Mouse (Mus musculus): ENCODE data around the gene Nipal3. TPM values are rescaled to one million over a fixed set of nuclear protein-coding genes. Genes with fewer than 3 reads are reported as not detected.

Gene Nipal3
- polyA plus RNA-seq, 1 experiment, result 0.91 TPM

DNA sequence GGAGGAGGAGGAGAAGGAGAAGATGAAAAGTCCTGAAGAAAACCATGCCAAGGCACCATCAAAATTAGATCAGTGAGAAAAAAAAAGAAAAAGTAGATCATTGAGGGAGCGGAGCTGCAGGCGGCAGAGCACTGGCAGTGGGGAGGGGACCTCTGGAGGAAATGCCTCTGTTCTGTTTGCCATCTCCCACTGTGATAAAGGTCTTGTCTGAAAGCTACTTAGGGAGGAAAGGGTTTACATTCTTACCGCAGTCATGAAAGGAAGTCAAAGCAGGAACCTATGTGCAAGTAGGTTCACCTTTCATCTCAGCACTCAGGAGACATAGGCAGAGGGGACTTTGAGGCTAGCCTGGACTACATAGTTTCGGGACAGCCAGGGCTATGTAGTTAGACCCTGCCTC is 6.7 kb upstream of the Nipal3 start:
- Histone ChIP-seq H3K27me3 (ENCODE audit: control insufficient read depth, insufficient read depth, insufficient read length) (peaks cover 3% of the 10 kb centered on the region), H3ac (ENCODE audit: control insufficient read depth, insufficient read length, low read depth) (no peak overlapping the region), H3K36me3 (ENCODE audit: control insufficient read depth, insufficient read depth) (no peaks in the 10 kb centered on the region), H3K79me3 (ENCODE audit: low read depth) (no peaks in the 10 kb centered on the region), H3K79me2 (ENCODE audit: control insufficient read depth, insufficient read depth) (no peaks in the 10 kb centered on the region), H3K4me3 (ENCODE audit: insufficient read depth, poor library complexity, severe bottlenecking) (no peak overlapping the region)
- TF ChIP-seq MAX (IDR thresholded peaks at IDR 0.05) (no peak), MYOD1 (IDR thresholded peaks at IDR 0.05; ENCODE audit: control insufficient read depth, insufficient read length, low read depth) (no peak), CTCF (IDR thresholded peaks at IDR 0.05; ENCODE audit: control insufficient read depth, insufficient read depth, insufficient read length) (no peak)

DNA sequence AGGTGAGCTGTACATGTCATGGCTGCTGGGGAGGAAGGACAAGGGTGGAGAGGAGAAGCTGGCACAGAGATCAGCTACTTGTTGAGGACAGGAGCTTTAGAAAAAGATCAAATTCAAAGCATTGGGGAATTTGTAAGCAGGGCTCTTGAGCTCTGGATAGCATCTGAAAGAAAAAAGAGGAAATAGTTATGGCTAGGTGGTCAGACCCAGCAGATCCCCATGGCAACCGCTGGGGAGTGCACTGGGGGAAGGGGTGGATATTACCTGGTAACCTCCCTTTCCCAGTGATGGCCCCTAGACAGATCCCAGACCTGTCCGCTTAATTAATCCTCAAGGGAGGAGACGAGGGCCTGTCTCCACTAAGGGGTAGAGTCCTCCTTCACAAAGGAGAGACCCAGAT is 5.0 kb upstream of the Nipal3 start:
- Histone ChIP-seq H3K79me3 (ENCODE audit: low read depth) (no peaks in the 10 kb centered on the region), H3K4me3 (ENCODE audit: insufficient read depth, poor library complexity, severe bottlenecking) (no peak overlapping the region), H3ac (ENCODE audit: control insufficient read depth, insufficient read length, low read depth) (no peak overlapping the region), H3K36me3 (ENCODE audit: control insufficient read depth, insufficient read depth) (no peaks in the 10 kb centered on the region), H3K27me3 (ENCODE audit: control insufficient read depth, insufficient read depth, insufficient read length) (no peaks in the 10 kb centered on the region), H3K79me2 (ENCODE audit: control insufficient read depth, insufficient read depth) (no peaks in the 10 kb centered on the region)
- TF ChIP-seq CEBPB (IDR thresholded peaks at IDR 0.05; ENCODE audit: low read depth) (no peak), MYOG (IDR thresholded peaks at IDR 0.05; ENCODE audit: control insufficient read depth, extremely low read depth, insufficient read length) (no peak), MYOD1 (IDR thresholded peaks at IDR 0.05; ENCODE audit: control insufficient read depth, insufficient read length, low read depth) (no peak)

DNA sequence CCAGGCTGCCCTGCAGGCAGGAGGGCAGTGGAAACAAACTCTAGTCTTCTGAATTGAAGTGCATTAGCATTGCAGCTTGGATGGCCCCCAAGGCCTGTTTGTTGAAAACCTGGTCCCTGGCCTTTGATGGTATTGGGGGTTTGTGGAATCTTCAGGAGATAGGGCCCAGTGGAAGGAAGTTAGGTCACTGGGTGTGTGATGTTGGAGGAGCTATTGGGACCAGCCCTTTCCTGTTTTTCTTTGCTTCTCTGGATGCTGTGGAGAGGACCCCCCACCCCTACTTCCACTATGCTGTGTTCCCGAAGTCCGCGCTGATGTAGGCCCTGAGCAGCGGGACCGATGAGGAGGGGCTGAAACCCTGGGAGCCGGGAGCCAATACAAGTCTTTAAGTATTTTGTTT is 3.3 kb upstream of the Nipal3 start:
- Histone ChIP-seq H3K27me3 (ENCODE audit: control insufficient read depth, insufficient read depth, insufficient read length) (no peaks in the 10 kb centered on the region), H3K4me3 (ENCODE audit: insufficient read depth, poor library complexity, severe bottlenecking) (no peak overlapping the region), H3K36me3 (ENCODE audit: control insufficient read depth, insufficient read depth) (no peaks in the 10 kb centered on the region)

DNA sequence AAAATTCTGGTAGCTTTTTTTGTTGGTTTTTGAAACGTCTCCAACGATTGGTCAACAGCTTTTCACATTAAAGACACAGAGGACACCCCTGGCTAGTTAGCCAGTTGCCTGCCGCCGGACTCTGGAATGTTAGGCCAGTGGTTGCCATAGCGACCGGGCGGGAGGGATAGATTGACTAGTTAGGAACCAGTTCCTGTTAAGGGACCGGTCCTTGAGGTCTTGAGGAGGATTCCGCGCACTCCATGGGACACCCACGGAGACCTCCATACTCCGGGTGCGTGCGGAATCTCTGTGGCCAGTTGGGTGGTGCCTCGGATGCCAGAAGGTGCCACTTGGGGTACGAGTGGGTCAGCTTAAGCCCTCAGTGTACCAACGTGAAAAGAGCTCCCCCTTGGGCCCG is 972 bp upstream of the Nipal3 start:
- Histone ChIP-seq H3K79me3 (ENCODE audit: low read depth) (no peaks in the 10 kb centered on the region), H3ac (ENCODE audit: control insufficient read depth, insufficient read length, low read depth) (no peak overlapping the region), H3K36me3 (ENCODE audit: control insufficient read depth, insufficient read depth) (no peaks in the 10 kb centered on the region), H3K79me2 (ENCODE audit: control insufficient read depth, insufficient read depth) (no peaks in the 10 kb centered on the region), H3K27me3 (ENCODE audit: control insufficient read depth, insufficient read depth, insufficient read length) (peaks cover 3% of the 10 kb centered on the region), H3K4me3 (ENCODE audit: insufficient read depth, poor library complexity, severe bottlenecking) (no peak overlapping the region)
- TF ChIP-seq MYOD1 (IDR thresholded peaks at IDR 0.05; ENCODE audit: control insufficient read depth, insufficient read length, low read depth) (no peak), MYOG (IDR thresholded peaks at IDR 0.05; ENCODE audit: control insufficient read depth, extremely low read depth, insufficient read length) (no peak), CEBPB (IDR thresholded peaks at IDR 0.05; ENCODE audit: low read depth) (no peak), CTCF (IDR thresholded peaks at IDR 0.05; ENCODE audit: control insufficient read depth, insufficient read depth, insufficient read length) (no peak), USF1 (IDR thresholded peaks at IDR 0.05; ENCODE audit: low read depth) (no peak), MAX (IDR thresholded peaks at IDR 0.05) (no peak), FOSL1 (IDR thresholded peaks at IDR 0.05; ENCODE audit: insufficient read depth, low read length, poor library complexity, severe bottlenecking) (no peak)

More for the DNA sequence above, 3.3 kb upstream of the Nipal3 start:
- Histone ChIP-seq H3ac (ENCODE audit: control insufficient read depth, insufficient read length, low read depth) (no peak overlapping the region), H3K79me2 (ENCODE audit: control insufficient read depth, insufficient read depth) (no peaks in the 10 kb centered on the region), H3K79me3 (ENCODE audit: low read depth) (no peaks in the 10 kb centered on the region)
- TF ChIP-seq CTCF (IDR thresholded peaks at IDR 0.05; ENCODE audit: control insufficient read depth, insufficient read depth, insufficient read length), result no peak
- no peak for TF ChIP-seq MAX (IDR thresholded peaks at IDR 0.05)
- TF ChIP-seq USF1 (IDR thresholded peaks at IDR 0.05; ENCODE audit: low read depth), result no peak
- no peak for TF ChIP-seq CEBPB (IDR thresholded peaks at IDR 0.05; ENCODE audit: low read depth)
- TF ChIP-seq MYOG (IDR thresholded peaks at IDR 0.05; ENCODE audit: control insufficient read depth, extremely low read depth, insufficient read length), result no peak
- TF ChIP-seq FOSL1 (IDR thresholded peaks at IDR 0.05; ENCODE audit: insufficient read depth, low read length, poor library complexity, severe bottlenecking), result no peak
- no peak for TF ChIP-seq MYOD1 (IDR thresholded peaks at IDR 0.05; ENCODE audit: control insufficient read depth, insufficient read length, low read depth)

DNA sequence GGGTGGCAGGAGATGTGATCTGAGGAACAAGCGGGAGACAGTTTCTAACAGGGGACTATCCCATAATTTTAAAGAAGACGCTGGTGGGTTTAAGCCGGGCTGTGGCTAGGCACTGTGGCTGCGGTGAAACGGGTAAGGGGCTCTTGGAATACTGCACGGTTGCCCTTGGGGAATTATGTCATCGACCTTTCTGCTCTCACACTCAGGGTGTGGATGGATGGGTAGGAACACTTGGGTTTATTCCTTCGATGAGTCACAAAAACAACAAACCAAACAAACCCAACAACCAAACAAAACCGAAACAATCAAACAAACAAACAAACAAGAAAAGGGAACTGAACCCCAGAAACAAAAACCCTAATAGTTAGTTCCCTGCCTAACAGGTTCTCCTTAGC is 556 bp upstream of the Nipal3 start:
- no peaks in the 10 kb centered on the region for H3K79me3 ChIP-seq (ENCODE audit: low read depth)
- no peaks in the 10 kb centered on the region for H3K79me2 ChIP-seq (ENCODE audit: control insufficient read depth, insufficient read depth)
- H3K27me3 ChIP-seq (ENCODE audit: control insufficient read depth, insufficient read depth, insufficient read length), result peaks cover 5% of the 10 kb centered on the region
- no peak overlapping the region for H3K4me3 ChIP-seq (ENCODE audit: insufficient read depth, poor library complexity, severe bottlenecking)
- no peaks in the 10 kb centered on the region for H3K36me3 ChIP-seq (ENCODE audit: control insufficient read depth, insufficient read depth)
- H3ac ChIP-seq (ENCODE audit: control insufficient read depth, insufficient read length, low read depth), result no peak overlapping the region
- TF ChIP-seq MYOD1 (IDR thresholded peaks at IDR 0.05; ENCODE audit: control insufficient read depth, insufficient read length, low read depth), result no peak
- TF ChIP-seq CEBPB (IDR thresholded peaks at IDR 0.05; ENCODE audit: low read depth), result no peak
- no peak for TF ChIP-seq MYOG (IDR thresholded peaks at IDR 0.05; ENCODE audit: control insufficient read depth, extremely low read depth, insufficient read length)
- TF ChIP-seq MAX (IDR thresholded peaks at IDR 0.05), result no peak
- TF ChIP-seq USF1 (IDR thresholded peaks at IDR 0.05; ENCODE audit: low read depth), result no peak
- no peak for TF ChIP-seq CTCF (IDR thresholded peaks at IDR 0.05; ENCODE audit: control insufficient read depth, insufficient read depth, insufficient read length)
- TF ChIP-seq FOSL1 (IDR thresholded peaks at IDR 0.05; ENCODE audit: insufficient read depth, low read length, poor library complexity, severe bottlenecking), result no peak

DNA sequence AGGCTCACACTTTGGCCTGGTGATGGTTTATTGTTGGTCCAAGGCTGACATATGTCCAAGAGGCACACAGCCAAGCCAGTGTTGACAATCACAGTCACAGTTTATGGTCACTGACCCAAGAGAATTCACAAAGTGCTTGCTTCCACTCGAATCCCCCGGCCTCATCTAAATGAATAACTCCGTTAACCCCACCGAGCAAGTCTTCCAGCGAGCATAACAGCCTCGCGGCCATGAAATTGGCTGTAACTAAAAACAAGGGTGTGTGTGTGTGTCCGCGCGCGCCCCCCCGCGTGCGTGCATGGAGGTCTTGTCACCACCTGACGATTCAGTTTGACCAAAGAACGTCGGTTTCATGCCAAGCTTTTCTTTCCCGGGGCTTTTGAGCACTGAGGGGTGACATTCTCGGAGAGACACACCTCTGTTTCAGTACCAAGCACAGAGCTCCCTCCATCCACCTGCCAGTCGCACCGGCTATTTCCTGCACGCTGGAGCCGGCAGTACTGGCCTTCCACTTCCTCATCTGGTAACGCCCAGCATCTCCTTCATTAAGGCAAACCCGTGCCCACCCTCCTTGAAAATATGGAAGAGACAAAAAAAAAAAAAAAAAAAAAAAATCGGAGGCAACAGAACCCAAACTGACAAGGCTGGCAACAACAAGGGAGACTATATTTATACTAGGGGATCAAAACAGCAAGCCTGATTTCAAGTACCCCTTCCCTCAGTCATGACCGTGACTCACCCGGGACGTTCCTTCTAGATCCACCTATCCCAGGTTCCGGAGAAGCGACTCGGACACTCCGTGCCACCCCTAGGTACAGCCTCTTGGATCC is 932 bp downstream of the Nipal3 start:
- Histone ChIP-seq H3K4me3 (ENCODE audit: insufficient read depth, poor library complexity, severe bottlenecking) (peak overlapping the region; percentile 34), H3ac (ENCODE audit: control insufficient read depth, insufficient read length, low read depth) (no peak overlapping the region), H3K27me3 (ENCODE audit: control insufficient read depth, insufficient read depth, insufficient read length) (peaks cover 7% of the 10 kb centered on the region), H3K36me3 (ENCODE audit: control insufficient read depth, insufficient read depth) (no peaks in the 10 kb centered on the region), H3K79me2 (ENCODE audit: control insufficient read depth, insufficient read depth) (no peaks in the 10 kb centered on the region), H3K79me3 (ENCODE audit: low read depth) (no peaks in the 10 kb centered on the region)
- TF ChIP-seq CEBPB (IDR thresholded peaks at IDR 0.05; ENCODE audit: low read depth) (no peak), MAX (IDR thresholded peaks at IDR 0.05) (no peak)
